Mouse (Mus musculus): ENCODE measurements around the gene Ppp2r5e.
A peak's percentile ranks its signal among the peaks of the same experiment; 100 is the strongest.
"Not testable (repeated sequence)": the region's sequence is repeated elsewhere in the genome, so short reads cannot be mapped to it uniquely, and the experiment has no call there.

Ppp2r5e gene

GRCm38 (mm10) chr12:75492148-75492547 is 103.9 kb downstream of the Ppp2r5e start:
- not testable (repeated sequence) for DNase-seq (ENCODE audit: low read depth, low spot score)

GRCm38 (mm10) chr12:75487500-75487899 is 108.5 kb downstream of the Ppp2r5e start:
- no peak for DNase-seq (ENCODE audit: low read depth, low spot score)

GRCm38 (mm10) chr12:75486568-75487286 is 109.3 kb downstream of the Ppp2r5e start:
- DNase-seq (ENCODE audit: low read depth, low spot score) = no peak

- peak; percentile 69 for DNase-seq (ENCODE audit: low read depth, low spot score)
These were observed 113.3 kb downstream of the Ppp2r5e start for GRCm38 (mm10) chr12:75482781-75483180.

GRCm38 (mm10) chr12:75482015-75482414 is 114.0 kb downstream of the Ppp2r5e start:
- DNase-seq (ENCODE audit: low read depth, low spot score) = no peak

- no peak for DNase-seq (ENCODE audit: low read depth, low spot score)
These were observed 116.0 kb downstream of the Ppp2r5e start for GRCm38 (mm10) chr12:75480031-75480430.

- DNase-seq (ENCODE audit: low read depth, low spot score) = no peak
These were observed 116.6 kb downstream of the Ppp2r5e start for GRCm38 (mm10) chr12:75479375-75479898.

- DNase-seq (ENCODE audit: low read depth, low spot score) = no peak
These were observed 117.4 kb downstream of the Ppp2r5e start for GRCm38 (mm10) chr12:75478596-75478995.

GRCm38 (mm10) chr12:75478117-75478516 is 117.9 kb downstream of the Ppp2r5e start:
- DNase-seq (ENCODE audit: low read depth, low spot score) = no peak

- DNase-seq (ENCODE audit: low read depth, low spot score) = no peak
These were observed 123.0 kb downstream of the Ppp2r5e start for GRCm38 (mm10) chr12:75473021-75473420.

- no peak for DNase-seq (ENCODE audit: low read depth, low spot score)
These were observed 123.9 kb downstream of the Ppp2r5e start for GRCm38 (mm10) chr12:75472107-75472506.

GRCm38 (mm10) chr12:75467814-75468213 is 128.2 kb downstream of the Ppp2r5e start:
- DNase-seq (ENCODE audit: low read depth, low spot score) = peak; percentile 71

- DNase-seq (ENCODE audit: low read depth, low spot score) = no peak
These were observed 128.9 kb downstream of the Ppp2r5e start for GRCm38 (mm10) chr12:75467127-75467526.

- DNase-seq (ENCODE audit: low read depth, low spot score) = no peak
These were observed 129.8 kb downstream of the Ppp2r5e start for GRCm38 (mm10) chr12:75466206-75466605.

GRCm38 (mm10) chr12:75464016-75464769 is 131.9 kb downstream of the Ppp2r5e start:
- peak; percentile 61 for DNase-seq (ENCODE audit: low read depth, low spot score)

- DNase-seq (ENCODE audit: low read depth, low spot score) = no peak
These were observed 135.5 kb downstream of the Ppp2r5e start for GRCm38 (mm10) chr12:75460561-75460960.

- DNase-seq (ENCODE audit: low read depth, low spot score) = no peak
These were observed 136.4 kb downstream of the Ppp2r5e start for GRCm38 (mm10) chr12:75459656-75460055.

- no peak for DNase-seq (ENCODE audit: low read depth, low spot score)
These were observed 142.6 kb downstream of the Ppp2r5e start for GRCm38 (mm10) chr12:75453441-75453840.

- peak; percentile 39 for DNase-seq (ENCODE audit: low read depth, low spot score)
These were observed 143.0 kb downstream of the Ppp2r5e start for GRCm38 (mm10) chr12:75453027-75453426.

GRCm38 (mm10) chr12:75450592-75450991 is 145.5 kb downstream of the Ppp2r5e start:
- no peak for DNase-seq (ENCODE audit: low read depth, low spot score)

- DNase-seq (ENCODE audit: low read depth, low spot score) = peak; percentile 32
These were observed 146.0 kb downstream of the Ppp2r5e start for GRCm38 (mm10) chr12:75450011-75450410.

- DNase-seq (ENCODE audit: low read depth, low spot score) = no peak
These were observed 146.5 kb downstream of the Ppp2r5e start for GRCm38 (mm10) chr12:75449475-75449966.

Measured in ZHBTc4 (cell line).